Mouse (Mus musculus): ENCODE measurements around the gene Ccm2. TPM values are rescaled to one million over a fixed set of nuclear protein-coding genes. Genes with fewer than 3 reads are reported as not detected.
A peak's percentile ranks its signal among the peaks of the same experiment; 100 is the strongest.

The Ccm2 gene
- total and polyA plus RNA-seq, 2 experiments from 2014 or later, result 77.5 to 80.2 TPM

- Histone ChIP-seq H3K36me3 (ENCODE audit: insufficient read depth, low read length) (peaks cover 15% of the 10 kb centered on the region; the same call in 1 of the 2 replicates), H3K9me3 (ENCODE audit: low read length) (no peaks in the 10 kb centered on the region), H3K27me3 (ENCODE audit: insufficient read depth, low read length) (no peaks in the 10 kb centered on the region), H3K9ac (replicated peaks; ENCODE audit: low read length) (peak overlapping the region; percentile 72), H3K27ac (peak overlapping the region; percentile 91), H3K4me1 (ENCODE audit: insufficient read depth, low read length) (peaks cover 8% of the 10 kb centered on the region), H3K4me3 (ENCODE audit: low read length) (peak overlapping the region; percentile 77), H3K4me2 (ENCODE audit: low read depth, low read length) (peak overlapping the region; percentile 80)
- TF ChIP-seq CTCF (IDR thresholded peaks at IDR 0.05; ENCODE audit: low read depth), result no peak
- no peak for DNase-seq (ENCODE audit: low spot score)
- WGBS, result 14% methylated on average over 16 of the region's 16 CpGs
- peak; percentile 28 for ATAC-seq
Observed at GRCm38 (mm10) chr11:6626388-6626772, 79.7 kb downstream of the Ccm2 start.

- TF ChIP-seq CTCF (IDR thresholded peaks at IDR 0.05; ENCODE audit: low read depth), result no peak
- H3K4me2 ChIP-seq (ENCODE audit: low read depth, low read length), result no peak overlapping the region
- 93% methylated on average over 4 of the region's 4 CpGs for WGBS
Observed at GRCm38 (mm10) chr11:6627731-6628130, 81.0 kb downstream of the Ccm2 start.

GRCm38 (mm10) chr11:6628568-6628967 lies 81.9 kb downstream of the Ccm2 start:
- peak; percentile 50 for DNase-seq (ENCODE audit: low spot score)
- no peak overlapping the region for H3K27ac ChIP-seq

More at GRCm38 (mm10) chr11:6627731-6628130, 81.0 kb downstream of the Ccm2 start:
- Histone ChIP-seq H3K9ac (replicated peaks; ENCODE audit: low read length) (no peak overlapping the region), H3K27ac (no peak overlapping the region), H3K27me3 (ENCODE audit: insufficient read depth, low read length) (no peaks in the 10 kb centered on the region), H3K4me1 (ENCODE audit: insufficient read depth, low read length) (peaks cover 8% of the 10 kb centered on the region), H3K9me3 (ENCODE audit: low read length) (no peaks in the 10 kb centered on the region), H3K4me3 (ENCODE audit: low read length) (no peak overlapping the region), H3K36me3 (ENCODE audit: insufficient read depth, low read length) (peaks cover 6% of the 10 kb centered on the region; the same call in 1 of the 2 replicates)
- ATAC-seq (no peak), DNase-seq (ENCODE audit: low spot score) (no peak)

GRCm38 (mm10) chr11:6629655-6630054 lies 83.0 kb downstream of the Ccm2 start:
- H3K4me3 ChIP-seq (ENCODE audit: low read length), result no peak overlapping the region
- no peak overlapping the region for H3K9ac ChIP-seq (replicated peaks; ENCODE audit: low read length)
- DNase-seq (ENCODE audit: low spot score), result peak; percentile 21
- H3K27me3 ChIP-seq (ENCODE audit: insufficient read depth, low read length), result no peaks in the 10 kb centered on the region
- no peaks in the 10 kb centered on the region for H3K36me3 ChIP-seq (ENCODE audit: insufficient read depth, low read length)
- H3K4me1 ChIP-seq (ENCODE audit: insufficient read depth, low read length), result peaks cover 5% of the 10 kb centered on the region
- H3K9me3 ChIP-seq (ENCODE audit: low read length), result no peaks in the 10 kb centered on the region
- H3K27ac ChIP-seq, result no peak overlapping the region
- H3K4me2 ChIP-seq (ENCODE audit: low read depth, low read length), result no peak overlapping the region
- TF ChIP-seq CTCF (IDR thresholded peaks at IDR 0.05; ENCODE audit: low read depth), result peak; percentile 39
- no peak for ATAC-seq

More at GRCm38 (mm10) chr11:6628568-6628967, 81.9 kb downstream of the Ccm2 start:
- peaks cover 5% of the 10 kb centered on the region; the same call in 1 of the 2 replicates for H3K36me3 ChIP-seq (ENCODE audit: insufficient read depth, low read length)
- no peak overlapping the region for H3K4me2 ChIP-seq (ENCODE audit: low read depth, low read length)
- TF ChIP-seq CTCF (IDR thresholded peaks at IDR 0.05; ENCODE audit: low read depth), result peak; percentile 71
- 12% methylated on average over 4 of the region's 4 CpGs for WGBS
- H3K27me3 ChIP-seq (ENCODE audit: insufficient read depth, low read length), result no peaks in the 10 kb centered on the region
- H3K4me3 ChIP-seq (ENCODE audit: low read length), result no peak overlapping the region
- no peak for ATAC-seq
- no peaks in the 10 kb centered on the region for H3K9me3 ChIP-seq (ENCODE audit: low read length)
- H3K9ac ChIP-seq (replicated peaks; ENCODE audit: low read length), result no peak overlapping the region
- peaks cover 8% of the 10 kb centered on the region for H3K4me1 ChIP-seq (ENCODE audit: insufficient read depth, low read length)

- DNase-seq (ENCODE audit: low spot score), result no peak
- Histone ChIP-seq H3K27ac (no peak overlapping the region), H3K4me3 (ENCODE audit: low read length) (no peak overlapping the region), H3K9me3 (ENCODE audit: low read length) (no peaks in the 10 kb centered on the region), H3K4me2 (ENCODE audit: low read depth, low read length) (no peak overlapping the region), H3K36me3 (ENCODE audit: insufficient read depth, low read length) (no peaks in the 10 kb centered on the region), H3K4me1 (ENCODE audit: insufficient read depth, low read length) (no peaks in the 10 kb centered on the region), H3K9ac (replicated peaks; ENCODE audit: low read length) (no peak overlapping the region), H3K27me3 (ENCODE audit: insufficient read depth, low read length) (no peaks in the 10 kb centered on the region)
- no peak for TF ChIP-seq CTCF (IDR thresholded peaks at IDR 0.05; ENCODE audit: low read depth)
- WGBS, result 76% methylated on average over 8 of the region's 8 CpGs
- ATAC-seq, result no peak
Observed at GRCm38 (mm10) chr11:6636150-6636549, 89.5 kb downstream of the Ccm2 start.

- no peak within 1 kb of the TSS for H3K4me2 ChIP-seq (ENCODE audit: low read depth, low read length)
- 96% methylated on average over 4 of the region's 4 CpGs for WGBS
- no peak for ATAC-seq
- no peak for TF ChIP-seq CTCF (IDR thresholded peaks at IDR 0.05; ENCODE audit: low read depth)
- no peaks in the 10 kb centered on the region for H3K9me3 ChIP-seq (ENCODE audit: low read length)
- H3K9ac ChIP-seq (replicated peaks; ENCODE audit: low read length), result no peak within 1 kb of the TSS
- H3K27ac ChIP-seq, result no peak within 1 kb of the TSS
- no peaks in the 10 kb centered on the region for H3K36me3 ChIP-seq (ENCODE audit: insufficient read depth, low read length)
- H3K4me3 ChIP-seq (ENCODE audit: low read length), result no peak within 1 kb of the TSS
- no peak for DNase-seq (ENCODE audit: low spot score)
- H3K27me3 ChIP-seq (ENCODE audit: insufficient read depth, low read length), result no peaks in the 10 kb centered on the region
- H3K4me1 ChIP-seq (ENCODE audit: insufficient read depth, low read length), result no peaks in the 10 kb centered on the region
Observed at GRCm38 (mm10) chr11:6638537-6638936, 91.8 kb downstream of the Ccm2 start, which contains the start of gene Wap. TSS of gene Wap (minus strand) at chr11:6638637.

- no peak overlapping the region for H3K4me3 ChIP-seq (ENCODE audit: low read length)
- H3K4me1 ChIP-seq (ENCODE audit: insufficient read depth, low read length), result no peaks in the 10 kb centered on the region
- H3K4me2 ChIP-seq (ENCODE audit: low read depth, low read length), result no peak overlapping the region
- 76% methylated on average over 6 of the region's 6 CpGs for WGBS
- no peaks in the 10 kb centered on the region for H3K9me3 ChIP-seq (ENCODE audit: low read length)
- no peaks in the 10 kb centered on the region for H3K27me3 ChIP-seq (ENCODE audit: insufficient read depth, low read length)
- TF ChIP-seq CTCF (IDR thresholded peaks at IDR 0.05; ENCODE audit: low read depth), result no peak
- DNase-seq (ENCODE audit: low spot score) (no peak), ATAC-seq (no peak)
- H3K9ac ChIP-seq (replicated peaks; ENCODE audit: low read length), result no peak overlapping the region
- no peak overlapping the region for H3K27ac ChIP-seq
- H3K36me3 ChIP-seq (ENCODE audit: insufficient read depth, low read length), result no peaks in the 10 kb centered on the region
Observed at GRCm38 (mm10) chr11:6639072-6639471, 92.4 kb downstream of the Ccm2 start.
